Mouse (Mus musculus): ENCODE data around the gene Astn2. TPM values are rescaled to one million over a fixed set of nuclear protein-coding genes. Genes with fewer than 3 reads are reported as not detected.

Astn2 gene
- polyA plus RNA-seq, 1 experiment from 2014 or later = 0.69 TPM

GRCm38 (mm10) chr4:65762116-65762515 is 642.3 kb downstream of the Astn2 start:
- Histone ChIP-seq H3K27ac (ENCODE audit: low read length) (no peak overlapping the region), H3K9me3 (ENCODE audit: low read length) (no peaks in the 10 kb centered on the region), H3K36me3 (ENCODE audit: insufficient read depth, low read length) (no peaks in the 10 kb centered on the region), H3K4me3 (ENCODE audit: low read depth, low read length) (no peak overlapping the region), H3K4me2 (replicated peaks; ENCODE audit: low read depth, low read length) (no peak overlapping the region), H3K27me3 (replicated peaks; ENCODE audit: insufficient read depth, low read length) (no peaks in the 10 kb centered on the region), H3K4me1 (ENCODE audit: insufficient read depth, low read depth, low read length) (no peaks in the 10 kb centered on the region), H3K9ac (replicated peaks; ENCODE audit: low read depth) (no peak overlapping the region)
- 66% methylated on average over 3 of the region's 3 CpGs for WGBS
- no peak for TF ChIP-seq EP300 (IDR thresholded peaks at IDR 0.05)
- TF ChIP-seq CTCF (IDR thresholded peaks at IDR 0.05) = no peak
- DNase-seq (ENCODE audit: low spot score) (no peak), ATAC-seq (no peak)

DNA sequence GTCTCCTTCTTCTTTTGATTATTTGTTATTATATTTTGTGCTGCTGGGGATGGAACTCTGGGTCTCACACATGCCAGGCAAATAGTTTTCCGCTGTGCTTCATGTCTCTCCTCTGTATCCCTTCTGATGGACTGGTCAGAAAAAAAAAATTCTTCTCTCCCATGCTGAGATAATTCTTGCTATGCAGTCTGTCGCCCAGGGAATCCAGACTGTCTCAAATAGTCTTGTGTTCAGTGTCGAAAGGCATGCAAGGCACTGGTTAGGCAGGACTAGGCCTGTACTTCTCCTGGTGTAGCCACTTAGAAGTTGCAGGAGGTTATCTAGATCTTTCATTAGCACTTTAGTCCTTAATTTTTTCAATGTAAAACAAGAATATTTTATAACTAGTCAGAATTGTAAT is 642.8 kb downstream of the Astn2 start:
- no peak overlapping the region for H3K9ac ChIP-seq (replicated peaks; ENCODE audit: low read depth)
- H3K4me2 ChIP-seq (replicated peaks; ENCODE audit: low read depth, low read length) = no peak overlapping the region
- no peak for TF ChIP-seq CTCF (IDR thresholded peaks at IDR 0.05)
- no peak for TF ChIP-seq EP300 (IDR thresholded peaks at IDR 0.05)
- no peaks in the 10 kb centered on the region for H3K27me3 ChIP-seq (replicated peaks; ENCODE audit: insufficient read depth, low read length)
- ATAC-seq (no peak), DNase-seq (ENCODE audit: low spot score) (no peak)
- H3K27ac ChIP-seq (ENCODE audit: low read length) = no peak overlapping the region
- no peaks in the 10 kb centered on the region for H3K36me3 ChIP-seq (ENCODE audit: insufficient read depth, low read length)
- H3K4me3 ChIP-seq (ENCODE audit: low read depth, low read length) = no peak overlapping the region
- no peaks in the 10 kb centered on the region for H3K4me1 ChIP-seq (ENCODE audit: insufficient read depth, low read depth, low read length)
- WGBS = 63% methylated on average over 3 of the region's 3 CpGs
- no peaks in the 10 kb centered on the region for H3K9me3 ChIP-seq (ENCODE audit: low read length)

DNA sequence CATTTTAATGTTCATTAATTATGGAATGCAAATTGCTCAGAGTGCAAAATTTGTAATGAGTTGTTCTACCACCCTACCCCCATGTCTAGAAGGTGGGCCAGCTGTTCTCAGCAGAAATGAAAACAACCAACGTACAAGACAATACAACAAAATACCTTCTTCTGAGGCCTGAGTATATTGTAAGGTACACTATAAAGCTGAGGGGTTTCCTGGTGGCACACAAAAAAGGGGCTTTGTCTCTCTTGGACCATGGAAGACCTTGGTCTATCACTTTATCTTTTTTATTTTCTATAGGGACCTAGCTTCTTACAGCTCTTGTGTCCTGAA is 645.6 kb downstream of the Astn2 start:
- no peaks in the 10 kb centered on the region for H3K4me1 ChIP-seq (ENCODE audit: insufficient read depth, low read depth, low read length)
- no peaks in the 10 kb centered on the region for H3K27me3 ChIP-seq (replicated peaks; ENCODE audit: insufficient read depth, low read length)
- H3K4me2 ChIP-seq (replicated peaks; ENCODE audit: low read depth, low read length) = no peak overlapping the region
- H3K9me3 ChIP-seq (ENCODE audit: low read length) = no peaks in the 10 kb centered on the region
- ATAC-seq (no peak), DNase-seq (ENCODE audit: low spot score) (no peak)
- H3K9ac ChIP-seq (replicated peaks; ENCODE audit: low read depth) = no peak overlapping the region
- TF ChIP-seq CTCF (IDR thresholded peaks at IDR 0.05) (no peak), EP300 (IDR thresholded peaks at IDR 0.05) (no peak)
- no peak overlapping the region for H3K27ac ChIP-seq (ENCODE audit: low read length)
- H3K36me3 ChIP-seq (ENCODE audit: insufficient read depth, low read length) = no peaks in the 10 kb centered on the region
- WGBS = 68% methylated on average over 1 of the region's 1 CpGs
- no peak overlapping the region for H3K4me3 ChIP-seq (ENCODE audit: low read depth, low read length)

DNA sequence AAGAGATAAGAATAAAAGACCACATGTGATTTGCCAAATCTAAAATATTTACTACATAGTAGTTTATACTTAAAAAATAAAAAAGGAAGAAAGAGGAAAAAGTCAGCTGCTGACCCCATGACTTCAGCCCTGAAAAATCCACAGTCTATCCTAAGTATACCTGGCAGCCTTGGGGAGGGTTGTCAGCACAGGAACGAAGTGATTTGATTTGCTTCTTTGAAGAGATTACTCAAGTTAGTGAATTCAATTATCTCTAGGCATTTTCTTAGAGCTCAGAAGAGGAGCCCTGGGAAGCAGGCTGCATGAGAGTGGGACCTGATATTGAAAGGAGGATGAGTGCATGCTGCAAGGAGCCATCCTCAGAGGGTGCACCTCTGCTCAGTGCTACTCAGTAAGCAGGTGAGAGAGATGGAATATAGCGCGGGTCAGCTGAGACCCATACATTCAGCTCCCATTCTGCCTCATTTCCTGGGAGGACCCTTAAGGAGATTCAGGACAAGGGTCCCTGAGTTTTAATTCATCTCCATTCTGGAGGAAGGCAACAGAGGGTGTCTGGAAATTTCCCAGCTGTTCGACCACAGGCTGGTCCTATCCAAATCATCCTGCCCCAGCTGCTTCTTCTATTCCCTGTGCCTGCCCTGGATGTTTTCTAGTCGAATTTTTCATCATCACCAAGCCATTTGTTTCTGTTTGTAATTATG is 646.1 kb downstream of the Astn2 start:
- no peak overlapping the region for H3K4me2 ChIP-seq (replicated peaks; ENCODE audit: low read depth, low read length)
- H3K36me3 ChIP-seq (ENCODE audit: insufficient read depth, low read length) = no peaks in the 10 kb centered on the region
- no peak for DNase-seq (ENCODE audit: low spot score)
- no peak for ATAC-seq
- H3K27ac ChIP-seq (ENCODE audit: low read length) = no peak overlapping the region
- H3K9me3 ChIP-seq (ENCODE audit: low read length) = no peaks in the 10 kb centered on the region
- no peak overlapping the region for H3K9ac ChIP-seq (replicated peaks; ENCODE audit: low read depth)
- no peaks in the 10 kb centered on the region for H3K4me1 ChIP-seq (ENCODE audit: insufficient read depth, low read depth, low read length)
- no peak overlapping the region for H3K4me3 ChIP-seq (ENCODE audit: low read depth, low read length)
- H3K27me3 ChIP-seq (replicated peaks; ENCODE audit: insufficient read depth, low read length) = no peaks in the 10 kb centered on the region
- WGBS = 34% methylated on average over 5 of the region's 5 CpGs
- TF ChIP-seq CTCF (IDR thresholded peaks at IDR 0.05) (no peak), EP300 (IDR thresholded peaks at IDR 0.05) (no peak)

DNA sequence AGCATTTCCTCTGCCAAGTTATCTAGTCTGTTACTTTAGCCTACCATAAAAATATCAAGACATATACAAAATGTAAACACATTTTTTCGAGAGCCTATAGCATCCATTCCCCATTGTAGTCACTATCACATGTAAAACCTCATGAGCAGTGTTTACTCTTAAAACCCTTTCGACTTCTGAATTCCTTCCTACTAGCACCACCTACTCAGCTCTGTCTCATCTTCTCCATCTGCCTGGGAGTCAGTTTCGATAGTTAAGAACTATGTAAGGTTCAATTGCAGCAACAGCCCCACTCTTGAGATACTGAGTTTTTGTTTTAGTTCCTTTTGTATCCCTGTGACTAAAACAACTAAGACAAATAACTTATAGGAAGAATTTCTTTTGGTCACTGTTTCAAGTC is 651.5 kb downstream of the Astn2 start:
- Histone ChIP-seq H3K27ac (ENCODE audit: low read length) (no peak overlapping the region), H3K4me3 (ENCODE audit: low read depth, low read length) (no peak overlapping the region), H3K27me3 (replicated peaks; ENCODE audit: insufficient read depth, low read length) (no peaks in the 10 kb centered on the region), H3K9me3 (ENCODE audit: low read length) (no peaks in the 10 kb centered on the region), H3K36me3 (ENCODE audit: insufficient read depth, low read length) (no peaks in the 10 kb centered on the region), H3K9ac (replicated peaks; ENCODE audit: low read depth) (no peak overlapping the region), H3K4me2 (replicated peaks; ENCODE audit: low read depth, low read length) (no peak overlapping the region), H3K4me1 (ENCODE audit: insufficient read depth, low read depth, low read length) (no peaks in the 10 kb centered on the region)
- WGBS = 57% methylated on average over 3 of the region's 3 CpGs
- TF ChIP-seq CTCF (IDR thresholded peaks at IDR 0.05) (no peak), EP300 (IDR thresholded peaks at IDR 0.05) (no peak)
- DNase-seq (ENCODE audit: low spot score) = no peak
- no peak for ATAC-seq

- Histone ChIP-seq H3K9ac (replicated peaks; ENCODE audit: low read depth) (no peak overlapping the region), H3K27me3 (replicated peaks; ENCODE audit: insufficient read depth, low read length) (no peaks in the 10 kb centered on the region), H3K9me3 (ENCODE audit: low read length) (no peaks in the 10 kb centered on the region), H3K4me1 (ENCODE audit: insufficient read depth, low read depth, low read length) (no peaks in the 10 kb centered on the region), H3K27ac (ENCODE audit: low read length) (no peak overlapping the region), H3K4me3 (ENCODE audit: low read depth, low read length) (no peak overlapping the region), H3K4me2 (replicated peaks; ENCODE audit: low read depth, low read length) (no peak overlapping the region), H3K36me3 (ENCODE audit: insufficient read depth, low read length) (no peaks in the 10 kb centered on the region)
- no peak for DNase-seq (ENCODE audit: low spot score)
- TF ChIP-seq CTCF (IDR thresholded peaks at IDR 0.05) (no peak), EP300 (IDR thresholded peaks at IDR 0.05) (no peak)
- ATAC-seq = no peak
Observed at GRCm38 (mm10) chr4:65744788-65745187, 659.6 kb downstream of the Astn2 start.

- ATAC-seq = no peak
- no peak overlapping the region for H3K9ac ChIP-seq (replicated peaks; ENCODE audit: low read depth)
- 44% methylated on average over 5 of the region's 5 CpGs for WGBS
Observed at GRCm38 (mm10) chr4:65744088-65744610, 660.3 kb downstream of the Astn2 start.

More at GRCm38 (mm10) chr4:65744088-65744610, 660.3 kb downstream of the Astn2 start:
- no peak for DNase-seq (ENCODE audit: low spot score)
- Histone ChIP-seq H3K36me3 (ENCODE audit: insufficient read depth, low read length) (no peaks in the 10 kb centered on the region), H3K4me2 (replicated peaks; ENCODE audit: low read depth, low read length) (no peak overlapping the region), H3K4me3 (ENCODE audit: low read depth, low read length) (no peak overlapping the region), H3K27me3 (replicated peaks; ENCODE audit: insufficient read depth, low read length) (no peaks in the 10 kb centered on the region), H3K9me3 (ENCODE audit: low read length) (no peaks in the 10 kb centered on the region), H3K27ac (ENCODE audit: low read length) (no peak overlapping the region), H3K4me1 (ENCODE audit: insufficient read depth, low read depth, low read length) (no peaks in the 10 kb centered on the region)
- TF ChIP-seq EP300 (IDR thresholded peaks at IDR 0.05) = no peak
- TF ChIP-seq CTCF (IDR thresholded peaks at IDR 0.05) = no peak
